Mouse (Mus musculus) brain, embryonic 14.5 days (tissue): Measurements from ENCODE around the gene Gsg1l2.

ENCODE experiments used
- CTCF ChIP-seq: fragments of 200-500 bp; IDR thresholded peaks from 2 replicates; pipeline ENCODE4 v1.5.1; 2012; ENCODE audit warnings: inconsistent platforms, mild to moderate bottlenecking, moderate library complexity, borderline replicate concordance; ENCODE audit not compliant: insufficient read depth, insufficient read length; ENCODE audit errors: extremely low read depth
- POLR2A ChIP-seq: fragments of 200-500 bp; IDR thresholded peaks from 2 replicates; pipeline ENCODE4 v1.6.1; 2012; ENCODE audit warnings: mild to moderate bottlenecking, inconsistent platforms, borderline replicate concordance; ENCODE audit not compliant: poor library complexity, insufficient read depth, insufficient read length, severe bottlenecking; ENCODE audit errors: extremely low read depth

GRCm38 (mm10) chr11:67800130-67800723, 25.8 kb downstream of the Gsg1l2 start:
- TF ChIP-seq CTCF (no peak), POLR2A (no peak)
